Comparison of ENCODE assay signal across 9 mouse cellular contexts in genomic region chr1:82289116-82289989, GRCm38 (mm10). TPM values are rescaled to one million over a fixed set of nuclear protein-coding genes. Genes with fewer than 3 reads are reported as not detected.
DNase-seq lines count a peak whose midpoint lies in the region; ATAC-seq lines count a peak whose summit lies in the region.
"Had no signal": no experiment of that assay in that cellular context is flagged by ENCODE, and none has a peak within 500 bp of the region (broad histone marks: within the 10 kb centered on the region; RNA-seq: fewer than 3 reads in every experiment).

No protein-coding gene starts in this region.

- peak overlapping the region; percentile 94 for H3K4me2 ChIP-seq in kidney, embryonic 16.5 days (replicated peaks; ENCODE audit: low read depth, low read length)
- peak overlapping the region; percentile 89 for H3K4me2 ChIP-seq in midbrain, embryonic 12.5 days (replicated peaks)

- H3K27me3 ChIP-seq in kidney, embryonic 16.5 days (ENCODE audit: insufficient read depth, low read length) = peaks cover 3% of the 10 kb centered on the region; the same call in 1 of the 2 replicates
- no peaks in the 10 kb centered on the region for H3K27me3 ChIP-seq in midbrain, embryonic 12.5 days

- peak overlapping the region; percentile 78 for H3K4me3 ChIP-seq in kidney, embryonic 16.5 days (ENCODE audit: low read length)
- peak overlapping the region; percentile 73 for H3K4me3 ChIP-seq in midbrain, embryonic 12.5 days

- peaks cover 43% of the 10 kb centered on the region for H3K4me1 ChIP-seq in kidney, embryonic 16.5 days (ENCODE audit: insufficient read depth, low read length)
- peaks cover 62% of the 10 kb centered on the region for H3K4me1 ChIP-seq in midbrain, embryonic 12.5 days

- peak; percentile 31 to 48 for DNase-seq in adrenal gland, adult (ENCODE audit: inconsistent age in 2 of 2, low spot score in 1 of 2)
- DNase-seq in adrenal gland, postnatal 4 days (ENCODE audit: low spot score in 2 of 2) = no peak
- peak; percentile 44 for DNase-seq in testis, postnatal 10 days (ENCODE audit: low spot score)
- no peak for DNase-seq in testis, postnatal 14 days (ENCODE audit: low spot score)
- DNase-seq in heart, adult 18-20 months = peak; percentile 21 to 41
- no peak for DNase-seq in retina, postnatal 1 day

- H3K9ac ChIP-seq in kidney, embryonic 16.5 days (replicated peaks; ENCODE audit: low read length) = peak overlapping the region; percentile 86
- H3K9ac ChIP-seq in midbrain, embryonic 12.5 days (replicated peaks) = peak overlapping the region; percentile 83

- H3K9me3 ChIP-seq in kidney, embryonic 16.5 days (ENCODE audit: low read length) = no peaks in the 10 kb centered on the region
- no peaks in the 10 kb centered on the region for H3K9me3 ChIP-seq in midbrain, embryonic 12.5 days

- no peak for ATAC-seq in kidney, embryonic 16.5 days (ENCODE audit: low FRiP score, low TSS enrichment)
- no peak for ATAC-seq in midbrain, embryonic 12.5 days (ENCODE audit: low FRiP score, low read depth)

- peak overlapping the region; percentile 96 for H3K27ac ChIP-seq in kidney, embryonic 16.5 days (ENCODE audit: low read length)
- peak overlapping the region; percentile 97 for H3K27ac ChIP-seq in midbrain, embryonic 12.5 days (replicated peaks)

- peaks cover 16% of the 10 kb centered on the region for H3K36me3 ChIP-seq in kidney, embryonic 16.5 days (ENCODE audit: insufficient read depth, low read length)
- peaks cover 14% of the 10 kb centered on the region for H3K36me3 ChIP-seq in midbrain, embryonic 12.5 days

- 72% methylated on average over 35 of the region's 35 CpGs for WGBS in kidney, embryonic 16.5 days
- WGBS in midbrain, embryonic 12.5 days = 69% methylated on average over 35 of the region's 35 CpGs

RNA-seq across cellular contexts. Expression of gene Irs1, which starts 1.9 kb away (rescaled TPM):
- total RNA-seq in adrenal gland, postnatal 4 days (2021) = 10 to 100 TPM; 24.2 to 28.6 TPM
- total RNA-seq in heart, adult 18-20 months (2021) = 10 to 100 TPM; 29.1 to 43.5 TPM
- 4.2 and 4.3 TPM in 2 replicates for polyA plus RNA-seq in kidney, embryonic 16.5 days (2015; fragmentation: Nextera tagmentation; extraction: Ambion mirVana)
- polyA plus RNA-seq in midbrain, embryonic 12.5 days (2016; fragmentation: Nextera tagmentation; extraction: Ambion mirVana) = 11.5 and 11.7 TPM in 2 replicates

RNA-seq across cellular contexts. Expression of gene Rhbdd1, which starts 26.9 kb away (rescaled TPM):
- 10 to 100 TPM; 24.2 to 24.3 TPM for total RNA-seq in adrenal gland, postnatal 4 days (2021)
- total RNA-seq in heart, adult 18-20 months (2021) = 10 to 100 TPM in 1 of 2 experiments, 1 to 10 TPM in 1; 9.0 to 11.9 TPM
- 11.2 and 11.8 TPM in 2 replicates for polyA plus RNA-seq in kidney, embryonic 16.5 days (2015; fragmentation: Nextera tagmentation; extraction: Ambion mirVana)
- polyA plus RNA-seq in midbrain, embryonic 12.5 days (2016; fragmentation: Nextera tagmentation; extraction: Ambion mirVana) = 9.0 and 10.2 TPM in 2 replicates

RNA-seq across cellular contexts. Expression of gene Gm9747, which starts 56.4 kb away (rescaled TPM):
- total RNA-seq in adrenal gland, postnatal 4 days (2021) = not detected
- not detected for total RNA-seq in heart, adult 18-20 months (2021)
- polyA plus RNA-seq in kidney, embryonic 16.5 days (2015; fragmentation: Nextera tagmentation; extraction: Ambion mirVana) = 13.1 and 15.0 TPM in 2 replicates
- polyA plus RNA-seq in midbrain, embryonic 12.5 days (2016; fragmentation: Nextera tagmentation; extraction: Ambion mirVana) = 24.9 and 26.4 TPM in 2 replicates
- total RNA-seq: left cerebral cortex, postnatal 14 days had no signal

Comparison
In these comparisons a context has a peak if more than half of its experiments do, and no peak if none do; other contexts are left out.
1. DNase-seq: peak in adrenal gland, adult (2 of 2), testis, postnatal 10 days (single experiment) and heart, adult 18-20 months (2 of 2); none in adrenal gland, postnatal 4 days (0 of 2), testis, postnatal 14 days (single experiment) and retina, postnatal 1 day (single experiment).